Mouse (Mus musculus) urinary bladder, postnatal 0 days (tissue): ENCODE data around the gene Foxp2. TPM values are rescaled to one million over a fixed set of nuclear protein-coding genes. Genes with fewer than 3 reads are reported as not detected.

ENCODE experiments used
- microRNA-seq: library from miRNA; unstranded; fragments of <30 nt; microRNA quantifications from one replicate; pipeline ENCODE4, GENCODE M21; 2016
- polyA plus RNA-seq: library from polyadenylated mRNA; unstranded; fragments of >200 nt; fragmentation: Nextera tagmentation; extraction: Ambion mirVana; gene quantifications from 2 replicates; pipeline ENCODE4 v1.2.1, GENCODE M21; 2015

The Foxp2 gene
- polyA plus RNA-seq = 11.6 and 12.0 TPM in 2 replicates

GRCm38 (mm10) chr6:14901183-14901970 lies at the start of gene Foxp2:
Foxp2 (plus strand) TSS chr6:14901349.

Small RNAs within 50 kb of the gene (microRNA-seq; reads per million reads assigned to microRNA genes)
- gene Gm25470 = not detected

Other genes with a start within 250 kb of the Foxp2 start
- gene Ppp1r3a, start 146.1 kb upstream of the Foxp2 start, polyA plus RNA-seq = 0.02 and 0.06 TPM in 2 replicates